Mouse (Mus musculus) frontal cortex, adult 2 months (tissue): ENCODE data around the gene Ppfia4. TPM values are rescaled to one million over a fixed set of nuclear protein-coding genes. Genes with fewer than 3 reads are reported as not detected.

Experiments used
- DNase-seq, 2 experiments: peaks; one replicate each; pipeline ENCODE4 v3.0.0; 2022; ENCODE audit warnings: low spot score in 1 of 2; ENCODE audit errors: extremely low spot score in 1 of 2
- polyA plus RNA-seq: library from polyadenylated mRNA; depleted of rRNA; stranded (reverse); fragments of >200 nt; gene quantifications from 2 replicates; pipeline ENCODE4 v1.2.3, GENCODE M21; 2012; rRNA removed

The Ppfia4 gene
- polyA plus RNA-seq: 49.4 TPM in 2 replicates

DNA sequence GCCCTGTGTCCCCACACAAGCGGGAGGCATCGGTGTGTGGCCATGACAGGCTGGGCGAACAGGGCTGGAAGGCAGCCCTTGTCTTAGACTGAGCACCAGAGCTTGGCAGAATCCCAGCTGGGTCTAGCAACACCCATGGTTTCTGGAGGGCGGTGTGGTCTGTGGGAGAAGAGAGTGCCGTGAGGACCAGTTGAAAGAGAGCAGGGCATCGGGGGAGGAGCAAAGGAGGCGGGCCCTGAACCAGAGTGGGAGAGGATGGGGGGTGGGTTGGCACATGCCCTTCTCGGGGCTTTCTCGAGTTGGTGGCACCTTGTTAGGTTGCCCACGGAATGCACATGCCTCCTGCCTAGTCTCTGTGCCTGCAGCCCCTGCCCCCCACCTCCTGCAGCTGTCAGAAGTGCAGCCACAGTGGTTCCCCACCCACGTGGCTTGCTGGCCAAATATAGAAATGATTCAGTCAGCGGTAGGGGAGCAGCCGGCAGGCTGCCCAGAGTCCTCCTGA is at the start of gene Ppfia4:
TSS of gene Ppfia4 (minus strand) at position 159 of the 502 bp plus-strand sequence.
- DNase-seq: peak; percentile 74 to 84

DNA sequence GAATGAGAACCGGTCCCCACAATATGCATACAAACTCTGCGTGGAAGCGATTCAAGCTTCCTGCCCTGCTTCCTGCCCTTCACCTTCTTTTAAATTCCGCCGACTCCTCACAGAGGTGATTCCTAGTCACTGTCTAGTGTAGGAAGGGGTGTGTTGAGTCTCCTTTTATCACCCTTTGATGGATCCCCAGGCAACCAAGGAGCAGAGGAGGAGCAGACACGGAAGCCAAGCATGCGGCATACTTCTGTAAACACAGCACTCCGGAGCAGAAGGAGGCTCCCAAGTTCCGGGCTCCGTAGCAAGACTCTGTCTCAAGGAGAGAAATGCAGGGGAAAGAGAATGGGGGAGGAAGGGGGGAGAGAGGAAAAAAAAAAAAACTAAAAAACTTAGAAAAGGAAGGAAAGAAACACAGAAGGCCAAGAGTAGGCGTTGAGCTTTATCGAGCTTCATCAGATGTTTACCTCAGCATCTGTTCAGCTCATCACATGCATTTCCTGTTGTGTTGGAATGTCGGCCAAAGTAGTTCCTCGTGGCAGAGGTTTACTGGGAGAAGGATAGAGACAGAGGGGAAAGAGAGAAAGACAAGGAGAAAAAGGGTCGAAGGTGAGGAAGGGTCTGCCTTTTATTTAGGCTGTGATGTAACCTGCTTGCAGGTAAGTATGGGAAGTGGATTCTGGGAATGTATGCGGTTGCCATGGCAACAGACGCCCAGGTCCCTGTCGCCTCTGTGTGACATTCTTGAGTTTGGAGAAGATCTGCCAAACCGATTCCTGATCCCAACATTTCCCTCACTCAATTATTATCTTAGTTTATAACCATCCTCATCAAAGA is 49.3 kb upstream of the Ppfia4 start:
- peak in 1 of 2 experiments; percentile 29 for DNase-seq

- no peak for DNase-seq
Measured at GRCm38 (mm10) chr1:134381051-134381450, 48.3 kb upstream of the Ppfia4 start.

- no peak for DNase-seq
Measured at GRCm38 (mm10) chr1:134374124-134374523, 41.4 kb upstream of the Ppfia4 start.

- DNase-seq: peak in 1 of 2 experiments; percentile 79
Measured at GRCm38 (mm10) chr1:134368777-134369337, 36.1 kb upstream of the Ppfia4 start.

- no peak for DNase-seq
Measured at GRCm38 (mm10) chr1:134365491-134365890, 32.8 kb upstream of the Ppfia4 start.

DNA sequence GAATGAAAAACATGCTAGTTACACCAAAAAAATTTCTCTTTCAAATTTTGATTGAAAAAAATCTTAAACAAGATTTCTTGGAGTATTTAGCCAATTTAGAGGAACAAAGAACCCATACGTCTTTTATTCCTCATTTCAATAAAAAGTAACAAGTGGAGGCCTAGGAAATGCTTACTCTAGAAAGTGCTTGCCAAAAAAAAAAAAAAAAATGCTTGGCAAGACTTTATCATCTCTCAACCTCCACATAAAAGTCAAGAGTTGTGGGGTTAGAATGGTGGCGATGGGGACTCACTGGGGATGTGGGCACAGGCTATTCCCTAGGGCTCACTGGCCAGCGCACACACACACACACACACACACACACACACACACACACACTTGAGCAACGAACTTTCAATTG is 30.5 kb upstream of the Ppfia4 start:
- no peak for DNase-seq

GRCm38 (mm10) chr1:134361857-134362212 is 29.1 kb upstream of the Ppfia4 start, which contains the start of gene Tmem183a:
Tmem183a (minus strand) TSS chr1:134361979.
- DNase-seq: peak; percentile 89 to 97

DNA sequence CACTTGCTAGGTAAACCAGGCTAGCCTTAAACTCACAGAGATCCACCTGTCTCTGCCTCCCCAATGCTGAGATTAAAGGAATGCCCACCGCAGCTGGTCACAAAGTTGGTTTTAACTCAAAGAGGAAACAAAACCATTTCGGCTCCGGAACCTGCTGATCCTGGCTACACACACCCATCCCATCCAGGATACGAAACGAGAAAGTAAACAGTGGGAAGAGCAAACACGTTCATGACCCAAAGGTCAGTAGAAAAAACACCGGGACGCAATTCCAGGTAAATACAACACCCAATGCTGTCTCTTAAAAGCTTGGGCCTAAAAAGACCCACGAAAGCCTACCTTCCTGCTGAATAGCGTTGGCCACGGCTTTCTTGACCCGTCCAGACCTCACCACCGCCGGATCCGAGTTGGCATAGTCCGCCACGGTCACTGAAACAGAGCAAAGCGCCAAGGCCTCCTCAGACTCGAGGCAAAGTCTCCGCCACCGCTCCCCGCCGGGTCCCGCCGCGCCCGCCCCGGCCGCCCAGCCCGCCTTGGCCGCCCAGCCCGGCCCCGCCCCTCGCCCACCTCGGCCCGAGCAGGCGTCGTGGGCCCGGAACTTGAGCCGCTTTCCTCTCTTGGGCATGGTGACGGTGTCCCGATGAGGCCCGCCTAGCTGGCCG is 28.6 kb upstream of the Ppfia4 start:
- DNase-seq: no peak

- DNase-seq: no peak
Measured at GRCm38 (mm10) chr1:134360656-134361055, 27.9 kb upstream of the Ppfia4 start.

DNA sequence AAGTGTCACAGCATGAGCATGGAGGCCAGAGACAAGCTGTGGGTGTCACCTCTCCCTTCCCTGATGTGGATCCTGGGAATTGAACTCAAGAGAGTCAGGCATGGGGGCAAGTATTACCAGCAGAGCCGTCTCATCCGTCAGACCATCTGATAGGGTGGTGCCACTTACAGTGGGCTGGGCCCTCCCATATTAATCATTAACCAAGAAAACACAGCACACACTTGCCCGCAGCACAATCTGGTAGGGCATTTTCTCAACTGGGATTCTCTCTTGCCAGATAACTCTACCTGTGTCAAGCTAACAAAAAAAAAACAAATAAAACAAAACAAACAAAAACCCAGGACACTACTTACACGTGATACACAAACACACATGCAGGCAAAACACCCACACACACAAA is 24.7 kb upstream of the Ppfia4 start:
- no peak for DNase-seq

DNA sequence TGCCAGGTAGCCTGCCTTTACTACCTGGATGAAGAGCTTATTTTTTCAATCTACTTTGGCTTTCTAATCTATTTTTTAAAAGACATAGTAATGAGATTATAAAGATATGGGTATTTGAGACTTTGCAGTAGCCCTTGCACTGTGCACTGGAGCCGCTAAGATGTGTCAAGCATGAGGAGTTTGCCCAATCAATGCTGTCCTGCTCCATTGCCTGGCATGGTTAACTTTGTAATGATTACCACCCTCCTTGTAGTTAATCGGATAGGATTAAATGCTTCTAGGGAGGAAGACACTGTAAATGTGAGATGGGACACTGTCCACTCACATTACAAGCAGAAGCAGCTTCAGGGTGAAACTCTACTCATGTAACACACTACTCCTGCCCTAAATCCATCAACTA is 20.6 kb upstream of the Ppfia4 start:
- DNase-seq: no peak

GRCm38 (mm10) chr1:134347791-134348190 is 15.1 kb upstream of the Ppfia4 start:
- no peak for DNase-seq

- DNase-seq: peak; percentile 68 to 73
Measured at GRCm38 (mm10) chr1:134345075-134345474, 12.3 kb upstream of the Ppfia4 start.

- DNase-seq: peak; percentile 71 to 83
Measured at GRCm38 (mm10) chr1:134344005-134344950, 11.6 kb upstream of the Ppfia4 start.

GRCm38 (mm10) chr1:134343567-134343966 is 10.8 kb upstream of the Ppfia4 start:
- no peak for DNase-seq

DNA sequence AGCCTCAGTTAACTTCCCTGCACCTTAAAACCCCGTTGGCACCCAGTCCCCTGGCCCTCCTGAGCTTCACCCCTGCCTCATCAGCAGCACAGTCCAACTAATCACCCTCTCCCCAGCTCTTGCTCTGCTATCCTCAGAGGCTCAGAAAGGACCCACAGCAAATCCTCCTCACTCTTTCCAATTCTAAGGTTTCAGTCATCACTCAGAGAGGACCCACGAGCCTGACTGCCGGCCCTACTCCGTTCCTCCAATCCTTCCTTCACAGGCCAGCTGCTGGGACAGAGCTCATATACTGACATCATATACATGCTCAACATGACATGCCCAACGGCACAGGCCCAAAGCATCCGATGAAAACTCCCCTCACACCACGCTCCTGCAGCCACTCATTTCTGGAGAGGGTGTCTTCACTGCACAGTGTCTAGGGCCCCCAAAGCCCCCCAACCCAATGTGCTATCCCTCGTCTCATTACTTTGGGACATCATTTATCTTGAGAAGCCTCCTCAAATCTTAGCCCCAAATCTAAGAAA is 10.1 kb upstream of the Ppfia4 start:
- DNase-seq: no peak

DNA sequence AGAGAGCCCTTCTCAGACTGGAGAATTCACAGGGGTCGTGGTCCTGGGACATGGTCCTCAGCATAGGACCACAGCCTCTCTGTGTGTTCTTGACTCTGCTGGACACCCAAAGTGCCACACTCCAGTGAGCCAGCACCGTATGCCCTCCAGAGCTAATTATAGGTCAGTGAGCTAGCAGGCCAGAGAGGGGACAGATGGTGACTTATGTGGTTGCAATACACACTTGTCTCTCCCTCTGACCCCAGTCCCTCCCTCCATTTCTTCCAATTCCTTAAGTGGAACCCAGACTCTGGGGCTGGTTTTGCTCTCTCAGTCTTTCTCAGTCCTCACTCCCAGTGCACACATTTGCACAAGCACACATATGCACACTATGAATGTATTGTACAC is 9.5 kb upstream of the Ppfia4 start:
- no peak for DNase-seq

DNA sequence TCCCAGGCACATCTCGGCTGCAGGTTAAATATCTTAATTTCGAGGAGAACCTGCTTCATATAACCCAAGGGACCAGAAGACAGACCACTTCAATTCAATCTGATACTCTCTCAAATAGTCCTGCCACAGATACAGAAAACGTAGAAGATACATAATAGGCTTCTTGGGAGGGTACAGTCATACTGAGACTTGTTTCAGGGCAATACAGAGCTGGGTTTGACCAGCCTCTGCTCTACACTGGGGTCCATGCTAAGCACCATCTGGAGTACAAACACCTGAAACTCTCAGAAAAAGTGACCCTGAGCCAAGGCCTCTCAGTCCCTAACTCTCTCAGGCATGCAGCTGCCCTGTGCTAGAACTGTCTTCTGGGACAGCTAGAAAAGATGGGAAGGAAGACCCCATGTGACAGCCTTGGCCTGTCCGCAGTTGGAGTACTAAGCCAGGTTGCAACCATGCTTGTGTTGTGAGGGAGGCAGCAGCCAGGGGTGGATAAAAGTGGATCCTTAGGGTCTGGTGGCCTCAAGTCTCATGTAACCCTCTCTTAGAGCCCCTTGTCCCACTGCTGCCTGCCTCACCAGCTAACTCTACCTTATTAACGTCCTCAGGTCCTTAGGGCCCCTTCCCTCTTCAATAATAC is 9.0 kb upstream of the Ppfia4 start:
- DNase-seq: no peak
